Mouse (Mus musculus) liver, adult 2 months (tissue): ENCODE data around the gene Fgfr3. TPM values are rescaled to one million over a fixed set of nuclear protein-coding genes. Genes with fewer than 3 reads are reported as not detected.
A peak's percentile ranks its signal among the peaks of the same experiment; 100 is the strongest.

Source experiments
- DNase-seq: peaks from one replicate; pipeline ENCODE4 v3.0.0-alpha.2; 2011; ENCODE audit warnings: low read depth, low spot score; ENCODE audit errors: extremely low read depth
- H3K27ac ChIP-seq: fragments of 200-500 bp; replicated peaks from 2 replicates; pipeline ENCODE4 v1.5.1; 2012; ENCODE audit warnings: low read depth, mild to moderate bottlenecking, control low read depth, inconsistent platforms, low read length; ENCODE audit not compliant: insufficient read depth
- H3K27me3 ChIP-seq: fragments of 200-500 bp; 2 replicates; pipeline ENCODE4 v1.6.1; 2012; ENCODE audit warnings: mild to moderate bottlenecking, moderate library complexity, low read length, inconsistent platforms; ENCODE audit not compliant: control insufficient read depth, insufficient read depth
- H3K36me3 ChIP-seq: fragments of 200-500 bp; 2 replicates; pipeline ENCODE4 v1.6.1; 2012; ENCODE audit warnings: low read length, inconsistent platforms; ENCODE audit not compliant: control insufficient read depth, insufficient read depth
- H3K4me1 ChIP-seq: fragments of 200-500 bp; 2 replicates; pipeline ENCODE4 v1.6.1; 2011; ENCODE audit warnings: low read length; ENCODE audit not compliant: control insufficient read depth, insufficient read depth
- H3K4me3 ChIP-seq: fragments of 200-500 bp; 2 replicates; pipeline ENCODE4 v1.5.1; 2011; ENCODE audit warnings: low read depth, mild to moderate bottlenecking, control low read depth, low read length, moderate library complexity; ENCODE audit not compliant: insufficient read depth
- H3K79me2 ChIP-seq: fragments of 200-500 bp; 2 replicates; pipeline ENCODE4 v1.6.1; 2012; ENCODE audit warnings: inconsistent platforms, mild to moderate bottlenecking, low read length, moderate library complexity; ENCODE audit not compliant: control insufficient read depth, insufficient read depth
- H3K9ac ChIP-seq: fragments of 200-500 bp; 2 replicates; pipeline ENCODE4 v1.6.1; 2012; ENCODE audit warnings: low read depth, mild to moderate bottlenecking, control low read depth, inconsistent platforms, low read length
- CTCF ChIP-seq: fragments of 200-500 bp; IDR thresholded peaks from 2 replicates; pipeline ENCODE4 v1.5.1; 2011; ENCODE audit warnings: low read depth, low read length, control low read depth
- POLR2A ChIP-seq: fragments of 200-500 bp; IDR thresholded peaks from 2 replicates; pipeline ENCODE4 v1.6.1; 2011; ENCODE audit warnings: low read length, control low read depth; ENCODE audit not compliant: insufficient read depth; ENCODE audit errors: extremely low read depth
- WGBS: fragments of 180-500 bp; shearing (Covaris S2); methylation state at CpG from one replicate; pipeline ENCODE4 v1.1.7; 2018; 5-methylcytosine and 5-hydroxymethylcytosine counted together
- polyA plus RNA-seq: library from polyadenylated mRNA; depleted of rRNA; stranded (reverse); fragments of >200 nt; gene quantifications from 2 replicates; pipeline ENCODE4 v1.2.3, GENCODE M21; 2012
- total RNA-seq: library from RNA; depleted of rRNA; stranded (reverse); fragments of >200 nt; gene quantifications from 2 replicates; pipeline ENCODE4 v1.2.3, GENCODE M21; 2014

Fgfr3 gene
- total and polyA plus RNA-seq, 2 experiments = 18.9 to 57.0 TPM

GRCm38 (mm10) chr5:33722266-33723018, 968 bp downstream of the Fgfr3 start:
- DNase-seq = peak; percentile 40
- no peak for TF ChIP-seq POLR2A
- TF ChIP-seq CTCF = no peak
- WGBS = under 1% methylated on average over 53 of the region's 53 CpGs
- no peaks in the 10 kb centered on the region for H3K36me3 ChIP-seq
- H3K4me1 ChIP-seq = peaks cover 31% of the 10 kb centered on the region
- H3K9ac ChIP-seq = peak overlapping the region; percentile 89
- peak overlapping the region; percentile 94 for H3K27ac ChIP-seq
- peaks cover 31% of the 10 kb centered on the region; the same call in 1 of the 2 replicates for H3K79me2 ChIP-seq
- H3K4me3 ChIP-seq = peak overlapping the region; percentile 97
- H3K27me3 ChIP-seq = no peaks in the 10 kb centered on the region

GRCm38 (mm10) chr5:33723019-33723640, 1.7 kb downstream of the Fgfr3 start:
- H3K4me1 ChIP-seq = peaks cover 35% of the 10 kb centered on the region
- H3K4me3 ChIP-seq = peak overlapping the region; percentile 97
- 2% methylated on average over 61 of the region's 61 CpGs for WGBS
- no peaks in the 10 kb centered on the region for H3K27me3 ChIP-seq
- peak overlapping the region; percentile 89 for H3K9ac ChIP-seq
- peaks cover 31% of the 10 kb centered on the region; the same call in 1 of the 2 replicates for H3K79me2 ChIP-seq
- peak; percentile 46 for DNase-seq
- H3K27ac ChIP-seq = peak overlapping the region; percentile 94
- TF ChIP-seq POLR2A (no peak), CTCF (no peak)
- no peaks in the 10 kb centered on the region for H3K36me3 ChIP-seq

- TF ChIP-seq POLR2A (peak; percentile 64), CTCF (no peak)
- H3K9ac ChIP-seq = peak overlapping the region; percentile 89
- peaks cover 38% of the 10 kb centered on the region for H3K4me1 ChIP-seq
- WGBS = 13% methylated on average over 36 of the region's 36 CpGs
- H3K36me3 ChIP-seq = no peaks in the 10 kb centered on the region
- H3K4me3 ChIP-seq = peak overlapping the region; percentile 97
- H3K27ac ChIP-seq = peak overlapping the region; percentile 94
- peaks cover 31% of the 10 kb centered on the region; the same call in 1 of the 2 replicates for H3K79me2 ChIP-seq
- no peaks in the 10 kb centered on the region for H3K27me3 ChIP-seq
- DNase-seq = peak; percentile 84
Observed at GRCm38 (mm10) chr5:33723641-33724465, 2.4 kb downstream of the Fgfr3 start.

- DNase-seq = peak; percentile 85
- Histone ChIP-seq H3K79me2 (peaks cover 31% of the 10 kb centered on the region; the same call in 1 of the 2 replicates), H3K9ac (no peak overlapping the region; the same call in 1 of the 2 replicates), H3K4me1 (peaks cover 37% of the 10 kb centered on the region), H3K27me3 (no peaks in the 10 kb centered on the region), H3K27ac (peak overlapping the region; percentile 94), H3K36me3 (peaks cover 2% of the 10 kb centered on the region; the same call in 1 of the 2 replicates), H3K4me3 (peak overlapping the region; percentile 8; the same call in 1 of the 2 replicates)
- WGBS = 50% methylated on average over 7 of the region's 7 CpGs
- no peak for TF ChIP-seq POLR2A
- TF ChIP-seq CTCF = 0 out of 2 replicates have a peak, but pooled peaks have one; percentile 7
Observed at GRCm38 (mm10) chr5:33726081-33726647, 4.7 kb downstream of the Fgfr3 start.

- no peaks in the 10 kb centered on the region for H3K27me3 ChIP-seq
- H3K36me3 ChIP-seq = peaks cover 2% of the 10 kb centered on the region; the same call in 1 of the 2 replicates
- 74% methylated on average over 1 of the region's 1 CpGs for WGBS
- TF ChIP-seq POLR2A (no peak), CTCF (no peak)
- no peak overlapping the region for H3K9ac ChIP-seq
- peak overlapping the region; percentile 94; the same call in 1 of the 2 replicates for H3K27ac ChIP-seq
- H3K4me3 ChIP-seq = no peak overlapping the region
- peak; percentile 61 for DNase-seq
- H3K79me2 ChIP-seq = peaks cover 28% of the 10 kb centered on the region; the same call in 1 of the 2 replicates
- peaks cover 34% of the 10 kb centered on the region for H3K4me1 ChIP-seq
Observed at GRCm38 (mm10) chr5:33726891-33727290, 5.4 kb downstream of the Fgfr3 start.
